Comparison of ENCODE assay signal across 10 mouse cellular contexts in the genomic region with DNA sequence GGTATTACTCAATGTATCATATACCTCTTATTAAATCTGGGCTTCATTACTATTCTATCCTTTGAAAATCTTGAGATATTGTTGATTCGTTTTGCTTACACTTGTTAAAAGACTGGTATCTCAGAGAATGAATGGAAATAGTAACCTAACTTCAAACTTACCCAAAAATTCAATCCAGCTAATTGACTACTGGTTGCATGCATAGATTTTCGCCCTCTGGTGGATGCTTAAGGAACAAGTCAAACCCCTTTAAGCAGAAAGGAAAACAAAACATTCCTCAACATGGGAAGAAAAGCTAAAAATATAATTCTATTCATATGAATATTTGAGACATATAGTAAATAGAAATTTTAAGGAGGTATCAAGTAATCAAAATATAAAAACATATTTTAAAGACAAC. TPM values are rescaled to one million over a fixed set of nuclear protein-coding genes. Genes with fewer than 3 reads are reported as not detected.
DNase-seq lines count a peak whose midpoint lies in the region; ATAC-seq lines count a peak whose summit lies in the region.
"Had no signal": no experiment of that assay in that cellular context is flagged by ENCODE, and none has a peak within 500 bp of the region (broad histone marks: within the 10 kb centered on the region; RNA-seq: fewer than 3 reads in every experiment).

No protein-coding gene starts in this region.

- H3K27ac ChIP-seq in embryonic facial prominence, embryonic 11.5 days (replicated peaks; ENCODE audit: low read depth, low read length), result no peak overlapping the region
- H3K27ac ChIP-seq in embryonic facial prominence, embryonic 10.5 days (replicated peaks), result no peak overlapping the region

- no peak for ATAC-seq in embryonic facial prominence, embryonic 11.5 days (replicated peaks; ENCODE audit: insufficient number of reproducible peaks, low FRiP score, low TSS enrichment, low read depth)
- ATAC-seq in megakaryocyte, adult 5-6 weeks (ENCODE audit: poor library complexity, severe bottlenecking), result no peak
- ATAC-seq in megakaryocyte progenitor cell, adult 5-6 weeks (replicated peaks; ENCODE audit: poor library complexity), result no peak
- ATAC-seq: intestine, embryonic 16.5 days had no signal

- no peaks in the 10 kb centered on the region for H3K4me1 ChIP-seq in embryonic facial prominence, embryonic 11.5 days (ENCODE audit: control insufficient read depth, insufficient read depth, low read length)
- no peaks in the 10 kb centered on the region for H3K4me1 ChIP-seq in embryonic facial prominence, embryonic 10.5 days

- no peak overlapping the region for H3K4me3 ChIP-seq in embryonic facial prominence, embryonic 11.5 days (ENCODE audit: low read depth, low read length)
- H3K4me3 ChIP-seq in embryonic facial prominence, embryonic 10.5 days, result no peak overlapping the region

- no peaks in the 10 kb centered on the region for H3K9me3 ChIP-seq in embryonic facial prominence, embryonic 11.5 days (replicated peaks; ENCODE audit: control insufficient read depth, low read length)
- no peaks in the 10 kb centered on the region for H3K9me3 ChIP-seq in embryonic facial prominence, embryonic 10.5 days

- WGBS in embryonic facial prominence, embryonic 11.5 days, result 18% methylated on average over 2 of the region's 2 CpGs
- WGBS in embryonic facial prominence, embryonic 10.5 days, result 13% methylated on average over 2 of the region's 2 CpGs

- peak; percentile 54 for DNase-seq in embryonic facial prominence, embryonic 11.5 days (ENCODE audit: low spot score)
- no peak for DNase-seq in embryonic facial prominence, embryonic 10.5 days (ENCODE audit: low spot score)
- DNase-seq in left cerebral cortex, adult 18-20 months (ENCODE audit: low spot score in 2 of 2), result peak; percentile 9 to 54
- DNase-seq in left cerebral cortex, adult 8-10 months (ENCODE audit: low spot score in 2 of 2), result no peak
- DNase-seq in ES-CJ7 (ENCODE audit: low read depth, low spot score), result peak; percentile 17
- peak; percentile 25 to 59 for DNase-seq in kidney, postnatal 36 days

- no peak overlapping the region for H3K9ac ChIP-seq in embryonic facial prominence, embryonic 11.5 days (replicated peaks; ENCODE audit: low read length)

- H3K36me3 ChIP-seq in embryonic facial prominence, embryonic 11.5 days (replicated peaks; ENCODE audit: control insufficient read depth, insufficient read depth, low read depth, low read length), result no peaks in the 10 kb centered on the region
- no peaks in the 10 kb centered on the region for H3K36me3 ChIP-seq in embryonic facial prominence, embryonic 10.5 days (replicated peaks)

- no peak overlapping the region for H3K4me2 ChIP-seq in embryonic facial prominence, embryonic 11.5 days (ENCODE audit: low read depth, low read length)

- H3K27me3 ChIP-seq in embryonic facial prominence, embryonic 11.5 days (ENCODE audit: control insufficient read depth, insufficient read depth, low read length), result no peaks in the 10 kb centered on the region
- H3K27me3 ChIP-seq in embryonic facial prominence, embryonic 10.5 days (replicated peaks; ENCODE audit: low read depth, poor library complexity, severe bottlenecking), result no peaks in the 10 kb centered on the region

RNA-seq across cellular contexts. Expression of gene Tmem207, which starts 30.8 kb away (rescaled TPM):
- polyA plus RNA-seq in embryonic facial prominence, embryonic 11.5 days (2014; fragmentation: Nextera tagmentation; extraction: Ambion mirVana), result not detected in 2 replicates
- not detected in 2 replicates for polyA plus RNA-seq in embryonic facial prominence, embryonic 10.5 days (2016; fragmentation: Nextera tagmentation; extraction: Ambion mirVana)
- total RNA-seq in left cerebral cortex, adult 18-20 months (2021), result not detected
- not detected for total RNA-seq in left cerebral cortex, adult 8-10 months (2022)
- not detected in 2 replicates for total RNA-seq in megakaryocyte, adult 5-6 weeks (2015)
- total RNA-seq in megakaryocyte, adult 5-6 weeks (2017), result not detected in 2 replicates
- total RNA-seq in megakaryocyte progenitor cell, adult 5-6 weeks (2015), result not detected in 2 replicates
- not detected in 2 replicates for total RNA-seq in megakaryocyte progenitor cell, adult 5-6 weeks (2017)
- polyA plus RNA-seq: intestine, embryonic 16.5 days; lung, embryonic 16.5 days had no signal

RNA-seq across cellular contexts. Expression of gene Cldn16, which starts 32.8 kb away (rescaled TPM):
- not detected in 2 replicates for polyA plus RNA-seq in embryonic facial prominence, embryonic 11.5 days (2014; fragmentation: Nextera tagmentation; extraction: Ambion mirVana)
- polyA plus RNA-seq in embryonic facial prominence, embryonic 10.5 days (2016; fragmentation: Nextera tagmentation; extraction: Ambion mirVana), result not detected in 2 replicates
- total RNA-seq in left cerebral cortex, adult 18-20 months (2021), result not detected
- total RNA-seq in left cerebral cortex, adult 8-10 months (2022), result not detected
- not detected in 2 replicates for total RNA-seq in megakaryocyte, adult 5-6 weeks (2015)
- not detected in 2 replicates for total RNA-seq in megakaryocyte, adult 5-6 weeks (2017)
- total RNA-seq in megakaryocyte progenitor cell, adult 5-6 weeks (2015), result not detected in 2 replicates
- not detected in 2 replicates for total RNA-seq in megakaryocyte progenitor cell, adult 5-6 weeks (2017)
- polyA plus RNA-seq: intestine, embryonic 16.5 days; lung, embryonic 16.5 days had no signal

Comparison
In these comparisons a context has a peak if more than half of its experiments do, and no peak if none do; other contexts are left out.
1. DNase-seq: peak in embryonic facial prominence, embryonic 11.5 days (single experiment), left cerebral cortex, adult 18-20 months (2 of 2), ES-CJ7 (single experiment) and kidney, postnatal 36 days (2 of 2); none in embryonic facial prominence, embryonic 10.5 days (single experiment) and left cerebral cortex, adult 8-10 months (0 of 2).